Mouse (Mus musculus) cerebellum, adult 2 months (tissue): ENCODE data around the gene Hoxa9.

Experiments used
- CTCF ChIP-seq: fragments of 200-500 bp; IDR thresholded peaks from 2 replicates; pipeline ENCODE4 v1.5.1; 2011; ENCODE audit warnings: low read depth, mild to moderate bottlenecking, control low read depth, low read length, moderate library complexity, borderline replicate concordance; ENCODE audit not compliant: insufficient read depth
- POLR2A ChIP-seq: fragments of 200-500 bp; IDR thresholded peaks from 2 replicates; pipeline ENCODE4 v1.6.1; 2011; ENCODE audit warnings: low read length, control low read depth, borderline replicate concordance; ENCODE audit not compliant: insufficient read depth

DNA sequence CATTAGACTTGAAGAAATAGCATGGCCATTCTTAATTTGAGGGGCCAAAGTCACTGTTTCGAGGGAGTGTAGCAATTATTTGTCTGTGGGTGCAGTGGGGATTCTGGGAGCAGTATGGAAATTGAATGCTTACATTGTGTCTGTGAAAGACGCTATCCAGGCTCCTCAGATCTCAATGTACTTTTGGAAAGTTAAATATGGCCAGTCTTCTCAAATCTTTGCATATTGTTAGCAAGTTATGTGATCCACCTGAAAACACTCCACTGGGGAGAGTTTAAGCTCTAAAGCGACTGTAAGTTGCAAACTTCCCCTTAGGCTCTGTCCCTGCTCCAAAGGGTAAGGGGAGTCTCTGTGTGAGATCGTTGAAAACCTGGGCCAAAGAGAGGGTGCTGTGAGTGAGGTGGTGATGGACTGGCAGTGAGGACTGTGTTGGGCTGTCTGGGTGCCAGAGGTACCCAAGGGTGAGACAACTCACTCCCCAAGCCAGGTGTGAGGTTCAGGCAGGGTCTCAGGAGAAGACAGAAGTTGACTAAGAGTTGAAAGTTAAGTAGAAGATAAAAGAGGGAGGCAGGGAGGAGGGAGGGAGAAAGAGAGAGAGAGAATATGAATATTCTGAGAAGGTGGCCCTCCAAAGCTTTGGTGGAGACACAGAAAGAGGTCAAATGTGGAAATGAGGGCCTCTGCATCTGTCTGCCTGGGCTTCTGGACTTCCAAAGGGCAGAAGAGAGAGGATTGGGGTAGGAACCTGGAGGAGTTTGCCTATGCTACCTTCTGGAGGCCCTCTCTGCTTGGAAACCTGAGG lies 23.8 kb downstream of the Hoxa9 start:
- TF ChIP-seq POLR2A (no peak), CTCF (no peak)
